Mouse (Mus musculus): Measurements from ENCODE around the gene Dpep1. TPM values are rescaled to one million over a fixed set of nuclear protein-coding genes. Genes with fewer than 3 reads are reported as not detected.
"Not testable (repeated sequence)": the region's sequence is repeated elsewhere in the genome, so short reads cannot be mapped to it uniquely, and the experiment has no call there.

Gene Dpep1
- 10 to 100 TPM; 29.6 to 30.7 TPM for total RNA-seq (2021)

DNA sequence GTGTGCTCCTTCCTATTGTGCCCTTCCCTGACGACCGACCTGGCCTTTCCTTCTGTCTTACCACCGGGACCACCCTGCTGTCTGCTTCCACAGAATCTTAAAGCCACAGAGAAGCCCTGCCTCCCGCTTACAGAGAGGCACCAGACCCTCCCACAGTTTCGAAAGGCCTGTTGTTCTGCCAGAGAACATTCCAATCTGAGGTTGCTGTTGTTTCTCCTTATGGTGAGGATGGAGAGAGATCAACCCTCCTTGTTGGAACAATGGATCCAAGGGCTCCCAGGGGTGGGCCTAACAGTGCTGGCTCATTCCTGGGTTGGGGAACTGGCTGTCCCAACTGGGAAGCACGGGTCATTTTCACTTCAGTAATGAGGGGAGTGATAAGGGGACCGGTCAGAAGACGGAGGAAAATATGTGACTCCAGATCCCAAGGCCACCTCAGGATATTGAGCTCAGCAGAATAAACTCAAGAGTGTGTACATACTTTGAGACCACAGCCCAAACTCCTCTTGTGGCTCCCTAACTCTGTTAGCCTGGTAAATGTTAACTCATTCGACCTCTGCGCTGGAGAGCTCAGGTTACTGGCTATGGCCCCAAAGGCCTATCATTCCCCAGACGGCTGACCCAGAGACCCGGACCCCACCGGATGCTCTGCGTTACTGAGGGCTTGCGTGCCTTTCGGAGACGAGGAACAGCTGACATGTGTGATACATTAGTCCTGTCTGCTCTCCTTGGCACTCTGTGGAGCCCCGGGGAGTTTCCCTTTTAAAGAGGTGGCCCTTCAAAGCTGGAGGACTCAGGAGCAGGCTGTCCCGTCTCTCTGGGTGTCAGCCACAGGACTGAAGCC, at the start of gene Dpep1:
Dpep1 (plus strand) TSS at position 677 of the 844 bp plus-strand sequence.
- DNase-seq (ENCODE audit: low spot score), result peak; percentile 73
- intact Hi-C loops (cut with DNase I), result loop anchor here (5.0 kb wide), 2 partner anchors 38 to 78 kb away; no protein-coding TSS in a partner anchor

DNA sequence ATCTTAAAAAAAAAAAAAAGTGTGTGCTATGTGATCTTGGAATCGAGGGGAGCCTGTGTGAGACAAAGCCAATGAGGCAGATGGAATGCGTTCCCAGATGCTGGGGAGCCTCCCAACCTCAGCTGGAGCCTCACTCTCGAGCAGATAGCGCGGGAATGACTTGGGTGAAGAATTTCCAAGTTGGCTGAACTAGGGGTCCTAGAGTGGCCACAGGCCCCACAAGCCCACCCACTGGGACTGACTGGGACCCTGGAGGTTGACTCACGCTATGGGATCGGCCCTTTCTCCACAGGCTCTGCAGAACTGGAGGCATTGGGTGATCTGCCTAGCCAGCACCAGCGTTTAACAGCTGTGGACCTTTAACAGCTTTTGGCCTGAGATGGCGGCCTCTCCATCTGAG, 49.8 kb upstream of the Dpep1 start:
- intact Hi-C loops (cut with DNase I), result no loop called here
- DNase-seq (ENCODE audit: low spot score), result peak; percentile 43

DNA sequence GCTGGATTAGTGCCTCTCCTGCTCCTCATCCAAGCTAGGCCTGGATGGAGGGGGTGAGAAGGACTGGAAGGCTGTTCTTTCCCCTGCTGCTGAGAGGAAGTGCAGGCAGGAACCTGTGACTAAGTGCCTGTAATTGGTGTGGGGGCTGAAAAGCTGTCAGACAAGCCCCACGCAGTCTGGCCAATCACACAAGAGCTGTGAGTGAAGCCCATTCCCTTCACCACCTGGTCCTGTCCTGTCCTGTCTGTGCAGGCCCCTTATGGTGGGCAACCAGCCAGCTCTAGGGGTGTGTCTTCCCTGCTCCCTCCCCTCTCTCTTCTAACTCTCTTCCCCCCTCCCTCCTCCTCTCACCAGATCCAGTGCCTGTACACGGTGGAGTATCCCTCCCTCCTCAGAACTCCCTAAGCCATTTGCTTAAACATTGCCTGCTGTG, 48.4 kb upstream of the Dpep1 start:
- no peak for DNase-seq (ENCODE audit: low spot score)
- intact Hi-C loops (cut with DNase I), result no loop called here

DNA sequence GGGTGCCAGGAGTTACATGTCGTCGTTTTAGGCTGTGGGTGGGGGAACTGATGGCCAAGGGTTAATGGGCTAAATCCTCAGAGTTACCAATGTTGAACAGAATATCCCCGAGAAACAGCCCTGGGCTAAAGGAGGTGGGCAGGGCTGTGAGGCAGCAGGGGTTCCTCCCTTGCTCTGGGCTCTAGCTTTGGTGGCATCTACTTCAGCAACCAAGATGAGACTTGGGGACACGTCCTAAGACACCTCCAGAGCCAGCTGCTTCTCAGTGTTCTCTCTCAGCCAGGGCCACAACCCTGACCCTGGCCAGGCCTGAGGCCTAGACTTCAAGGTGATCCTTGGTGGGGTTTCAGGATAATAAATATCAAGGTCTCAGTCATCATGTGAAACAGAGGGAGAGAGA, 47.3 kb upstream of the Dpep1 start:
- DNase-seq (ENCODE audit: low spot score), result no peak
- intact Hi-C loops (cut with DNase I), result no loop called here

DNA sequence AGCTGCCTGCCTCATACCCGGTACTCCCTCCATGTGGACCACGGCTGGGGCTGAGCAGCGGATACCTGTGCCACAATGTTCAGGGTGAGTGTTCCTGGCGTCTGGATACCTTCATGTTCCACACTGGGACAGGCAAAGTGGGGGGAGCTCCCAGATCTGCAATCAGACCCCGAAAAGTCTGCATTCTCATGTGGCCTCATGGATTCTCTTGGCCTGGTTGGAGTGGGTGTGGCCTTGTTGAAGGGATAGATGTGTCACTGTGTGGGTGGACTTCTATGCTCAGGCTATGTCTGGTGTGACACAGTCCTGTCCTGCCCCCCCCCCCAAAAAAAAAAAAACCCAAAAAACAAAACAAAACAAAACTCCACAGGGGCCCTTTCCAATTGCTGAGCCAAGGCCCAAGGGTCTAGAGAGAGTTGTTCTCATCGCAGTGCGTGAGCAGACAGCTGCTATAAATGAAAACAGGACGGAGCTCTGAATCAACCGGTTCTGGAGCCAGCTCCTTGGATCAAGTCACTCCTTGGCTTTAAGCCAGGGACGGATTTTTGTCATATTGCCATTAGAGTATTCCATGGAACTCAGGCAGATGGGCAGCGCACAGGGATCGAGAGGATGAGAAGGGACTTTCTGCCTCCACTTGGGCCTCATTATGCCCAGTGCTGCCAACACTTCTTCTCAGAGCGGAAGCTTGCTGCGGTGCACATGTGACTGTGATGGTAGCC, 44.1 kb upstream of the Dpep1 start:
- DNase-seq (ENCODE audit: low spot score), result peak; percentile 75
- intact Hi-C loops (cut with DNase I), result no loop called here

DNA sequence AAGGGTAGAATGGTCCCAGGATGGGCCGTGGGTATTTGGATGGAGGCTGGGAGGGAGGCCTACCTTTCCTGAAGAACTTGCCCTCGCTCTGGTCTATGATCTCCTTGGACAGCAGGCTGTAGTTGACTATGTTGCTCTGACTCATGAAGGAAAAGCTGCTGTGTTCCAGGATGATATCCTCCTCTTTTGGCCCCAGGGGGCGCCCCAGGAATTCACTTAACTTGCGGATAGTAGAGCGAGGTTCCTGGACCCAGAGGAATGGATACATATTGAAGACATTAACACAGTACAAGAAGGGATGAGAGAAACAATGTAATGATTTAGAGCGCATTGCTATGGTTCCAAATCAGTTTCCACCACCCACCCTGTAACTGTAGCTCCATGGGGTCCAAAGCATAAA, 40.8 kb upstream of the Dpep1 start:
- no peak for DNase-seq (ENCODE audit: low spot score)
- intact Hi-C loops (cut with DNase I), result loop anchor here (5.0 kb wide), 1 partner anchor 42 kb away; the partner anchor contains the start of gene Dpep1

DNA sequence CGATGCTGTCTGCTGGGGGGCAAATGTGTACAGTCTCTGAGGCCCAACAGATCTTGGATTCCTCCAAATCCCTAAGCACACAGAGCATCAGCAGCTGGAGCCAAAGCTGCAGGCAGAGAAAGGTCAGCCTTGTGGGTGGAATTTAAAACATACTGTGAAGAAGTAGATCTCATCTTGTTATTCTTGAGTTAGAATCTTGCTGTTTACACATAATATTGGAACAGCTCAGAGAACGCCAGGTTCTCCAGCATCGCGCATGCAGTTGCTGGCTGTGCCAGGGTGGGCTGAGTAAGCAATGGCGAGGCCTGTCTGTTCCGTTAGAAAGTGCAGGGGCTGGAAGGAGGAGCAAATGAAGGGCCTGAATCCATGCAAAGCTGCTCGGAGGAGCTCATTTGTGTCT, 39.7 kb upstream of the Dpep1 start:
- intact Hi-C loops (cut with DNase I), result loop anchor here (5.0 kb wide), 1 partner anchor 41 kb away; the partner anchor contains the start of gene Dpep1
- DNase-seq (ENCODE audit: low spot score), result peak; percentile 45

DNA sequence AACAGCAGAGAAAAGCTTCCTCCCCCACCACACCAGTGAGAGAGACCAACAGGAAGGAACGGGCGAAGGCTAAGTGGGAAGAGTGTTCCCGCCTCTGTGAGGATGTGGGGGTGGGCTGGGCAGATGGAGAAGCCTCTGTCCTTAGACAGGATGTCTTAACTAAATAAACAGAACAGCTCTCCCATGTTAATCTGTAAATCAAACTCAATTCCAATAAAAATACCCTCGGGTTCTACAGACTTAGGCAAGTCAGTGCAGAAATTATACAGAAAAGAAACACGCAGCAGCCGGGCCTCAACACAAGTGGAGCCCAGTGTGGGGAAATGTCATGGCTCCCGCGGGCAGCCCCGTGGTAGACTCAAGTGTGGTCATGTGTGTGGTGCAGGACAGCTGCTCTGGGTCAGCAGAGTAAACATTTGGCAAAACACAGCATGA, 35.3 kb upstream of the Dpep1 start:
- DNase-seq (ENCODE audit: low spot score), result no peak
- intact Hi-C loops (cut with DNase I), result no loop called here

DNA sequence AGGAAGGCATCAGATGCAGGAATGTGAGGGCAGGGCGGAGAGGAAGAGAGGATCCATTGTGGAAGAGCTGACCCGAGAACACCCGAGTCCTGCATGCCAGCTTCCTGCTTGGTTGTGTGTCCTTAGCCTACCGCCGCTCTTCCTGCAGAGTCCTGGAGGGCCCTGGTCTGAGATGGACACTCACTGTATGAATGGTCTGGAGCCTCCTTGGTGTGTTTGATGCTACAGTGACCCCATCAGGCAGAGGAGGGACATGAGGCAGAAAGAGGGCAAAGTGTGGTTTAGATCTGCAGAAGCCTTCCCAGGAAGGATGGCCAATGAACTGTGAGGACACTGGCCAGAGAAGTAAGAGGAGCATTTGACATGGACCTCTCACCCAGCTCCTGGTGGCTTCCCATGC, 30.9 kb upstream of the Dpep1 start:
- intact Hi-C loops (cut with DNase I), result no loop called here

DNA sequence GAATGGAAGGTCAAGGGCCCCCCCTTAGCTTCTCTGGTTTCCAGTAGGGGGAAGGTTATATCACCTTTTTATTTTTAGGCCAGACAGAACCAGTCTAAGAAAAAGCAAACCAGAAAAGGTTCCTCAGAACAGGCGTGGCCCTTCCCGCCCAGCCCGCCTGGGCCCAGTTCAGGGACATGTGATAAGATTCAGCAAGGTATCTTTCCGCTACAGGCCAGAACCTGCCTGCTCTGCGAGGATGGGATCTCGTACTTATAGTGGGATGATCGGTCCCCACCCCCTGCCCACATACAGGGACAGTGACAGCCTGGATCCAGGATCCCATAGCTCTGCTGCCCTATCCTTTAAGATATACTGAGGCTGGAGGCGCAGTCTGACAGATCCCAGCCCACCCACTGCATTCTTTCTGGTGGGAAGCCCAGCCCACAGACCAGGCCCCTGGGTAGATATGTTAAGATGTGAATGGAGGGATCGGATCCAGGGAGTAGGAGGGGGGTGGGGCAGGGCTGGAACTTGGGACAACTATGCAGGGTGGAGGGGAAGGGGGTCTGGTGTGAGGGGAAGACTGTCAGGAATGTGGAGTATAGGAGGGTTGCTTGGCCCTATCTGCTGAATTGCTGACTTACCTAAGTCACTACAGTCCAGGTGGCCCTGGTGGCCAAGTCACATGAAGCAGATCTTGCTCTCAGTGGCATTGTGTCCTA, 29.8 kb upstream of the Dpep1 start:
- DNase-seq (ENCODE audit: low spot score), result no peak
- intact Hi-C loops (cut with DNase I), result no loop called here

More for the DNA sequence above, 30.9 kb upstream of the Dpep1 start:
- DNase-seq (ENCODE audit: low spot score), result no peak

DNA sequence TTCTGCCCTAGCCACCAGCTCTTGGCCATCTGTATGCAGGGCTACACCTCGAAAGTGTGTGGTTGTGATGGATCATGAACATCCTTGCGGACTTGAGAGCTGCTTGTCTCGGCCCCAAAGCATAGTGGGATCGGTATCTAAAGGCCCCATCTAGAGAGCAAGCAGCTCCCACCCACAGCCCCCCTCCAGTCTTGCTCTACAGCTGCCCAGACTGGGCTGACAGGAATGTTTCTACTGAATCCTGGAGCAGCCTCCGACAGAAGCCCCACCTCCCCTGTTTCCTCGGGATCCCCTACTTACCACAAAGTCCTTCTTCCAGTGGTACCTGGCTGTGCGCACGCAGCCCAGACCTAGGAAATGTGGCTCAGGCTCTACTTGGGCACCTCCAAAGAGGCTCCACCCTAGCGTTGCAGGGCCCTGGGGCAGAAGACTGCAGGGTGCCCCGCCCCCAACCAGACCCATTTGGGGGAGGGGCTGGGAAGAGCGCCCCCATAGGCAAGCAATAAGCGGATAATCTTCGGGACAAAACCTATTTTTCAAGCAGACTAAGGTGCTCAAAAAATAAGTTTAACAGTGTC, 28.1 kb upstream of the Dpep1 start, which contains the start of gene Sult5a1:
Sult5a1 (minus strand) TSS at position 428 of the 578 bp plus-strand sequence.
- DNase-seq (ENCODE audit: low spot score), result no peak
- intact Hi-C loops (cut with DNase I), result no loop called here

DNA sequence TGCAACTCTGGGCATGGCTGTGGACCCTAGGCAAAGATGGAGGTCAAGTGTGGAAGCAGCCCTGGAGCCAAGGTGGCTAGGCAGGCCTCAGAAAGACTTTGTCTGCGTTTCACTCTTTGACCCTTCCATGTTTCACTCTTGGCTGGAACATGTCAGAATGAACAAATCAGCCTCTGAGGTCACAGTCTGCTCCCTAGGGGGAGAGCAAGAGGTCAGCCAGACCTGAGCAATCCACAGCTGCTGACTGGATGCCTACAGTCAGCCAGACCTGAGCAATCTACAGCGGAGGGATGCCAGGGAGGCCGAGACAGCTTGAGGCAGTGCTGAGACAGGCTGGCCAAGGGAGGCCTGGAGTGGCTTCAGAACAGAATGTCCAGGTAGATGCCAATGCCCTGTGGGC, 4.7 kb upstream of the Dpep1 start:
- peak; percentile 58 for DNase-seq (ENCODE audit: low spot score)
- intact Hi-C loops (cut with DNase I), result no loop called here

DNA sequence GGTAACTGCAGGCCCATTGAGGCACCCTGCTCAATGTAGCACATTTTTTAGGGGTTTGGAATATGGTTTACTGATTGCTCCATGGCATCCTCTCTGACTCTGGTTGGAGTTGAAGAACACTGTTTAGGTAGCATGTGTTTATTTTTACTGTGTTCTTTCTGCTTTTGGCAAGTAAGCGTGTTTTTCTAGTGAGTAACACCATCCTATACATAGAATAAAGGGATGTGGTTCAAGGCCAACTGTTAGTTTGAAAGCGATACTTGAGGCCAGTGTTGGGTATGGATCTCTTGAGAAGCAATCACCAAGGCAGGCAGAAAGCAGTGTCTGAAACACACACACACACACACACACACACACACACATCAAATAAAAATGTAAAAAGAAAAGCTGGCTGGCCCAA, 2.0 kb downstream of the Dpep1 start:
- intact Hi-C loops (cut with DNase I), result loop anchor here (5.0 kb wide), 2 partner anchors 41 to 81 kb away; no protein-coding TSS in a partner anchor

DNA sequence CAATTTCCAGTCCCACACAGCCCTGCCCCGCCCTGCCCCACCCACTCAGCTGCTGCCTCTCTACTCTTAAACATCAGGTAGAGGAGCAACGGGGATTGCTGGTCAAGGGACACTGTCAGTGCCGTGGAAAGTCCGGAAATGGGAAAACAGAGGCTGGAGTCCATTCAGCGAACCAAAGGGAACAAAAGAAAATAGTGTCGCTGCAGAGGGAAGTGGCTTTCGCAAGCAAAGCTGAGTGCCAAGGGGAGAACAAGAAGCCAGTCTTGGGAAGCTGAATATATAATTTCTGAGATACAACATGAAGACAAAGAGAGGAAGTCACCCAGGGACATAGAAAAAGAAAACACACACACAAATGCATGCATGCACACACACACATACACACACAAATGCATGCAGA, 2.8 kb downstream of the Dpep1 start:
- no peak for DNase-seq (ENCODE audit: low spot score)
- intact Hi-C loops (cut with DNase I), result loop anchor here (5.0 kb wide), 2 partner anchors 42 to 82 kb away; no protein-coding TSS in a partner anchor

More for the DNA sequence above, 2.0 kb downstream of the Dpep1 start:
- DNase-seq (ENCODE audit: low spot score), result no peak

DNA sequence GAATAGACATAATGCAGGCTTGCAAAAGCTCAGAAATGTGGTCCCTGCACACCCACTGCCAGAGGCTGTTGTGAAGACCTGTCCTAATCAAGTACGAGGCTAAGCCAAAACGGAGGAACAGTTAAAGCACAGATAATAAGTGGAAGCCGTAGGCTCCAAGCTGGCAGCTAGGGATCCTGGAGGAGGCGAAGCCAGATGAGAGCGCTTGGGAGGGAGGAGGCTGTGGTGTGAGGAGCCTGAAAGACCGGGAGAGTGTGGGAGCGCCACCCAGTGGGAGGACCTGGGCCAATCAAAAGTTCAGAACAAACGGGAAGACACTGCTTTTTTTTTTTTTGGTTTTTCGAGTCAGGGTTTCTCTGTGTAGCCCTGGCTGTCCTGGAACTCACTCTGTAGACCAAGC, 4.6 kb downstream of the Dpep1 start:
- intact Hi-C loops (cut with DNase I), result no loop called here
- DNase-seq (ENCODE audit: low spot score), result peak; percentile 61

DNA sequence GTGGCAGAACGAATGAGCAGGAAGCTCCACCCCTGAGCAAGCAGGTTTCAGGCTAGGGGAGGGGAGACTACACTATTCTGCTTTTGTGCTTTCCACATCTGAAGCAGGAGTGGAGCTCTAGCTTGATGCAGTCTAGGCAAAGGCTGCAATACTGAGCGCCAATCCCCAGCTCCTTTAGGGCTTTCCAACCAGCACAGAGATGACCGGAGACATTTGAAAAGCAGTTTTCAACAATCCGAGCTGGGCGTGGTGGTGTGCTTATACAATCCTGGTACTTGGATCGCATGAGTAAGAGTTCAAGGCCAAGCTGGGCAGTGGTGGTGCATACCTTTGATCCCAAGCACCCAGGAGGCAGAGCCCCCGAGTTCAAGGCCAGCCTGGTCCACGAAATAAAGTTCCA, 5.9 kb downstream of the Dpep1 start:
- no peak for DNase-seq (ENCODE audit: low spot score)
- intact Hi-C loops (cut with DNase I), result no loop called here

DNA sequence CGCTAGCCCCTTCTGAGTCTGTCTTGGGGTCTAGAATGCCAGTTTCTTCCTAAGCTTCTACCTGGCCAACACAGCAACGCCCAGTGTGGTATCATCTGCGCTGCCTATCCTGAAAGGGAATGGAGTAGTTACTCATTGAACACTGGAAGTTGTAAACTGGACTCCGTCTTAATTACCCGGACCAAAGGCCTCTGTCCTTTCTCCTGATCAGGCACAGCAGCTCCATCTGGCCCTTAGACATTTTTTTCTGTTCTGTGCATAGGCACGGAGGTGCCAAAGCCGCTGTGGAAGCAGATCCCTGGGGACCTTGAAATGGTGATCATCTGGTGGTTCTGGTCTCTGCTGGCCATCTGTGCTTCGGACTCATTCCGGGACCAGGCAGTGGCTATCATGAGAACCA, 7.7 kb downstream of the Dpep1 start:
- no peak for DNase-seq (ENCODE audit: low spot score)
- intact Hi-C loops (cut with DNase I), result no loop called here

DNA sequence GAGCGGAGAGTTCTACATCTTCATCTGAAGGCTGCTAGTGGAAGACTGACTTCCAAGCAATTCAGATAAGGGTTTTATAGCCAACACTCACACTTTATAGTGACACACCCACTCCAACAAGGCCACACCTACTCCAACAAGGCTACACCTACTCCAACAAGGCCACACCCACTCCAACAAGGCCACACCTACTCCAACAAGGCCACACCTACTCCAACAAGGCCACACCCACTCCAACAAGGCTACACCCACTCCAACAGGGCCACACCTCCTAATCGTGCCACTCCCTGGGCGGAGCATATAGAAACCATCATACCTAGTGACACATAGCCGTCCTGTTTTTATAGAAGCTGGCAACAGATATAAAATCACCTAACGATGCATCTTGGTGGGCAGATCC, 11.0 kb downstream of the Dpep1 start:
- intact Hi-C loops (cut with DNase I), result not testable (repeated sequence)

DNA sequence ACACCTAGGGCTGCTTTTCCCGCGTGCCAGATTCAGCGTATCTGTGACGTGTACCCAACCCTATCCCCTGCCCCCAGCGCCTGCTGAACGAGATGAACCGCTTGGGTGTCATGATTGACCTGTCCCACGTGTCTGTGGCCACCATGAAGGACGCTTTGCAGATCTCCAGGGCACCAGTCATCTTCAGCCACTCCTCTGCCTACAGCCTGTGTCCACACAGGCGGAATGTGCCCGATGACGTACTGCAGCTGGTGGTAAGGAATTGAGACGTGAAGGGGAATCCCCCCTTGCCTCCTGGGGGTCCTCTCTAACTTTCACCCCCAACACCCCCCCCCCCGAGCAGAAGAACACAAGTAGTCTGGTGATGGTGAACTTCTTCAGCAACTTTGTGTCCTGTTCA, 13.8 kb downstream of the Dpep1 start:
- intact Hi-C loops (cut with DNase I), result loop anchor here (10.0 kb wide), 2 partner anchors 295 to 365 kb away; no protein-coding TSS in a partner anchor
- DNase-seq (ENCODE audit: low spot score), result no peak

More for the DNA sequence above, 11.0 kb downstream of the Dpep1 start:
- DNase-seq (ENCODE audit: low spot score), result not testable (repeated sequence)

DNA sequence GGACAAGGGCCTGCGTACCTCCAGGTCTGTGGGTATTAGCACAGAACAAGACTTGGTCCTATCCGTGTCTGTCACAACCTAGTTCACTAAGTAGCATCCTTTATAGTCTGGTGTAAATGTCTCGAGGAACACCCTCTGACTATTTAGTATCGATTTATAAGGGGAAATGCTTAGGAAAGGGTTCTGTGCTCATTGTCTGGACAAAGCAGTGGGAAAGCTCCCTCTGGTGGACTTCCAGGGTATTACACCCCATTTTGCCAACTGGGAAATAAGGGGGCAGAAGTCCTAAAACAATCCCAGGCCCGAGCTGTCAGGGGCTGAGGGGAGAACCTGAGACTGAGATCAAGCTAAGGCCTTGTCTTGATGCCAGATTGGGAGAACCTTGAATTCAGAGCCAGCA, 16.2 kb downstream of the Dpep1 start:
- intact Hi-C loops (cut with DNase I), result loop anchor here (1.0 to 10.0 kb wide), 3 partner anchors 96 to 367 kb away; no protein-coding TSS in a partner anchor
- peak; percentile 22 for DNase-seq (ENCODE audit: low spot score)

All from heart, postnatal 25 days (tissue).